Mouse (Mus musculus) heart, embryonic 12.5 days (tissue): Measurements from ENCODE around the gene Duox2. TPM values are rescaled to one million over a fixed set of nuclear protein-coding genes. Genes with fewer than 3 reads are reported as not detected.
A peak's percentile ranks its signal among the peaks of the same experiment; 100 is the strongest.

ENCODE experiments used
- ATAC-seq: fragments of 200-750 bp; cut with Nextera tagmentation; 2 replicates; pipeline ENCODE4 v1.8.0; 2017; ENCODE audit warnings: moderate TSS enrichment, moderate library complexity; ENCODE audit not compliant: insufficient number of reproducible peaks, low FRiP score
- H3K27ac ChIP-seq: fragments of 300-500 bp; sonication (generic); 2 replicates; pipeline ENCODE4 v1.5.1; 2016; ENCODE audit warnings: mild to moderate bottlenecking, moderate library complexity; ENCODE audit not compliant: poor library complexity, severe bottlenecking
- H3K27me3 ChIP-seq: fragments of 300-500 bp; sonication (generic); replicated peaks from 2 replicates; pipeline ENCODE4 v1.6.1; 2016; ENCODE audit warnings: mild to moderate bottlenecking, moderate library complexity
- H3K36me3 ChIP-seq: fragments of 300-500 bp; sonication (generic); 2 replicates; pipeline ENCODE4 v1.6.1; 2016; ENCODE audit warnings: mild to moderate bottlenecking, moderate library complexity
- H3K4me1 ChIP-seq: fragments of 300-500 bp; sonication (generic); replicated peaks from 2 replicates; pipeline ENCODE4 v1.6.1; 2016; ENCODE audit warnings: mild to moderate bottlenecking
- H3K4me2 ChIP-seq: fragments of 300-500 bp; sonication (generic); 2 replicates; pipeline ENCODE4 v1.6.1; 2016; ENCODE audit warnings: mild to moderate bottlenecking, moderate library complexity
- H3K4me3 ChIP-seq: fragments of 300-500 bp; sonication (generic); 2 replicates; pipeline ENCODE4 v1.5.1; 2016; ENCODE audit warnings: mild to moderate bottlenecking
- H3K9ac ChIP-seq: fragments of 300-500 bp; sonication (generic); 2 replicates; pipeline ENCODE4 v1.6.1; 2016; ENCODE audit warnings: mild to moderate bottlenecking, moderate library complexity
- H3K9me3 ChIP-seq: fragments of 300-500 bp; sonication (generic); replicated peaks from 2 replicates; pipeline ENCODE4 v1.6.1; 2016; ENCODE audit warnings: mild to moderate bottlenecking, moderate library complexity
- WGBS: fragments of 180-500 bp; shearing (Covaris S2); methylation state at CpG from one replicate; pipeline ENCODE4 v1.1.7; 2016; 5-methylcytosine and 5-hydroxymethylcytosine counted together
- polyA plus RNA-seq: library from polyadenylated mRNA; unstranded; fragments of >200 nt; fragmentation: Nextera tagmentation; extraction: Ambion mirVana; gene quantifications from 2 replicates; pipeline ENCODE4 v1.2.1, GENCODE M21; 2016

Duox2 gene
- polyA plus RNA-seq, 1 experiment from 2014 or later: 0.13 TPM

DNA sequence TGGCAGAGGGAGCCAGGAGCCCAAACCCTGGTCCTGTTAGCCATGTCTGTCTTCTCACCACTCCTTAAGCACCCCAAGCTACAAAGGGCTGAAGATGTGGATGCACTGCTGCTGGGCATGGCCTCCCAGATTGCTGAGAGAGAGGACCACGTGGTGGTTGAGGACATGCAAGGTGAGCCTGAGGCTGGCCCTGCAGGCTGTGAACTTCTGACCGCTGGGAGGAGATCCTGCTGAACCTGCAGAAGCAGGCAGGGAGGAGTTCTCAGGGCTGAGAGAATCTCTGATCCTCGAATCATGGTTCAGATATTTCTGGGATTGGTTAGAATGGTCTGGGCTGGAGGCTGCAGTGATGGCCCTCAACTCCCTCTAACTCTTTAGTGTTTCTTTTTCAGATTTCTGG lies 25.7 kb upstream of the Duox2 start:
- Histone ChIP-seq H3K4me3 (no peak overlapping the region), H3K9ac (no peak overlapping the region), H3K4me2 (no peak overlapping the region), H3K27ac (no peak overlapping the region), H3K27me3 (peaks cover 5% of the 10 kb centered on the region), H3K4me1 (no peaks in the 10 kb centered on the region), H3K9me3 (no peaks in the 10 kb centered on the region), H3K36me3 (no peaks in the 10 kb centered on the region)
- 48% methylated on average over 3 of the region's 3 CpGs for WGBS
- no peak for ATAC-seq

DNA sequence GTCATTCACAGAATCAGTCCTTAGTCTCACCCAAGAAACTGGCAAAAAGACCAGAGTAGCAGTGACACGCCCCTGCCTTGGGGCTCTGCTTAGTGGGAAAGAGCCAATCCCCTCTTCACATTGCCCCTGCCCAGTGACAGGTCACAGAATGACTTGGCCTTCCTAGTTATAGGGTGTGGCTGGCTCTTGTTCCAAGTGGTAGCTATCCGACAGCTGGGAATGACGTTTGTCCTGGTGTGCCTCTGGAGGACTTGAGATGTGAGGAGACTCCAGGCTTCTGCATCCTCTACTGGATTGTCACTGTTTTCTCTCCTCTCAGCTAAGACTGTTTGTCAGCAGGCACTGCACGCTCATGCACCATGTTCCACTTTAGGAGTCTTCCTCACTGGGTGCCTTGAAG lies 19.1 kb upstream of the Duox2 start:
- 60% methylated on average over 4 of the region's 4 CpGs for WGBS

DNA sequence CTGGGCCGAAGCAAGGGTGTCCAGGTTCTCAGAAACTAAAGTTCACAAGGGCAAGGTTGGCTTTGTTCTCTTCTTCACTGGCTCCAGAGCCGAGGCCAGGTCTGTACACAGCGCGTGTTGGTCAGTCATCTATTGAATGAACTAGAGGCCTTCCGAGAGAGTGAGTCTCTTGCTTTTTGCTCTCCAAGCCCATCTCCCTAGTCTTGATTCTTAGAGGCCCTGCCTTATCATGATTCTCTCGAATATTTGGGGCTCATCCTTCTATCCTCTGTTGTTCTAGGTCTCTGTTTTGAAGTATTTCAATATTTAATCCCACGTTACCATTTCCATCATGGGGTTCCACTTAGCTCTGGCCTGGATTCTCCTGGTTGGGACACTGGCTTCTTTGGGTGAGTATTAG lies 17.1 kb upstream of the Duox2 start, which contains the start of gene Duox1:
Duox1 (plus strand) TSS at position 301 of the 400 bp plus-strand sequence.
- WGBS: 79% methylated on average over 7 of the region's 7 CpGs

More for the DNA sequence above, 19.1 kb upstream of the Duox2 start:
- Histone ChIP-seq H3K27ac (no peak overlapping the region), H3K4me1 (peaks cover 11% of the 10 kb centered on the region), H3K4me2 (no peak overlapping the region), H3K27me3 (peaks cover 67% of the 10 kb centered on the region), H3K4me3 (no peak overlapping the region), H3K9me3 (no peaks in the 10 kb centered on the region), H3K9ac (no peak overlapping the region), H3K36me3 (no peaks in the 10 kb centered on the region)
- ATAC-seq: no peak

DNA sequence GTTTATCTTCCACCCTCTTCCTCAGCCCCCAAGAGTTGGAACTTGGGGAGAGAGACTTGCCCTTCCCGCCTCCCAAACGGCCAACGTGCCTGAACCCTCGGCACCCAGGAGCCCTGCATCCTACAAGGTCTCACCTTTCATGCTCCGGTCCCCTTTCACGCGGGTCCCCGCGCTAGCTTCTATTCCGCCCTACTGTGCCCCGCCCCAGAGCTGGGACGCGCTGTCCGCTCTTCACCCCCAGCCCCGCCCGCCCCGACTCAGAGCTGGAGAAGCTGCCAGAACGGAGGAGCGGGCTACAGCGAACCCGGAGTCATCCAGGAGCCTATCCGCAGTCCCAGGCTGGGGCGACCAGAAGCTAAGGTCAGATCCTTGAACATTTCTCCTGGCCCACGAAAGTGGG lies 15.3 kb upstream of the Duox2 start, which contains the start of gene Duoxa1:
Duoxa1 (minus strand) TSS at position 195 of the 400 bp plus-strand sequence.
- Histone ChIP-seq H3K4me1 (peaks cover 11% of the 10 kb centered on the region), H3K4me2 (peak within 1 kb of the TSS; percentile 68), H3K27ac (no peak within 1 kb of the TSS), H3K27me3 (peaks cover 93% of the 10 kb centered on the region), H3K9me3 (no peaks in the 10 kb centered on the region), H3K4me3 (peak within 1 kb of the TSS; percentile 37), H3K9ac (no peak within 1 kb of the TSS), H3K36me3 (no peaks in the 10 kb centered on the region)
- WGBS: 1% methylated on average over 23 of the region's 24 CpGs
- no peak for ATAC-seq

More for the DNA sequence above, 17.1 kb upstream of the Duox2 start, which contains the start of gene Duox1:
- no peak within 1 kb of the TSS for H3K4me2 ChIP-seq
- no peaks in the 10 kb centered on the region for H3K9me3 ChIP-seq
- H3K36me3 ChIP-seq: no peaks in the 10 kb centered on the region
- peaks cover 11% of the 10 kb centered on the region for H3K4me1 ChIP-seq
- no peak within 1 kb of the TSS for H3K9ac ChIP-seq
- H3K27ac ChIP-seq: no peak within 1 kb of the TSS
- H3K27me3 ChIP-seq: peaks cover 86% of the 10 kb centered on the region
- no peak for ATAC-seq
- H3K4me3 ChIP-seq: no peak within 1 kb of the TSS

DNA sequence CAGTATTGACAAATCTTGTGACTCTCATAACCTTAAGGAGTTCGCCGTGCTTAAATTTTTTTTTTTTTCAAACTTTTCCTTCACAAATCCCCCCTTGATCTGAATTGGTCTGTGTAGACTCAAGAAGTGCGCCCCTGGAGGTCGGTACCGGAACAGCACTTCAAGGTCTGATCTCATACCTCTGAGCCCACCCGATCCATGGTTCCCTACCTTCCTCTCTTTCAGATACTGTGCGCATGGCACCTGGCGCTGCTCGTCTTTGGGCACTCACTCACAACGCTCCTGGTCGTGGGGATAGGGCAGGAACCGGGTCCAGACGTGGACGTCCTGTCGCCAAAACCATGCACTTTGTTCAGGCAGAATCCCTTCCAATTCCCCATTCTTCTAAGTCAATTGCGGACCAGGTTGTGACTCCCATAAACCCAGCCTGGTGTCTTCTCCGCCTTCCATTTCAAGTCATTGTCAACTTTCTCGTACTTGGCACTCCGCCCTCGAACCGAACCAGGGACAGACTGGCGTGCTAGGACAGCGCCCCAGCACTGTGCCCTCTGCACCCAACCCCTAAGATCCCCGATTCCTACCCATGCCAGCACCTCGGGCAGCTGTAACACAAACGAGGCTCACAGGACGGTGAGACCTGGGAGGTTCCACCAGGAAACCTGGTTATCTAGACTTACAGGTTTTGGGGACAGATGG lies 14.6 kb upstream of the Duox2 start:
- Histone ChIP-seq H3K4me3 (peak overlapping the region; percentile 37), H3K9ac (no peak overlapping the region), H3K27ac (no peak overlapping the region), H3K27me3 (peaks cover 92% of the 10 kb centered on the region), H3K9me3 (no peaks in the 10 kb centered on the region), H3K36me3 (no peaks in the 10 kb centered on the region), H3K4me1 (peaks cover 11% of the 10 kb centered on the region), H3K4me2 (peak overlapping the region; percentile 68)
- ATAC-seq: peak; percentile 25; the same call in 1 of the 2 replicates
- WGBS: 4% methylated on average over 27 of the region's 27 CpGs

DNA sequence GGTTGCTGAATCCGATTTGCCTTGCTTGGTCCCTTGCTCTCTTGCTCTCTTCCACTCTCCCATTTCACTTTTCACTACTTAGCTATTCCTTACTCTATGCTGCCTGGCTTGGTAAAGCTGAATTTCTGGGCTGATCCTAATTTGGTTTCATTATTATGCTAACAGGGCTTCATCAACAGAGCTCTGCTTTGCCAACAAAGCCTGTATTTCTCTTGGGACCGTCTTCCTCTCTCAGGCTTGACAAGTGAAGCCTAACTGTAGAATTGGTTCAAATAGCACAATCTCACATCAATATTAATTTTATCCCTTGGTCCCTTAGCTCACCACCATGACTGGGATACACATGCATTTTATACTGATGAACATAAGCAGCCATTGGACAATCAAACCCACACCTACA lies 13.3 kb upstream of the Duox2 start:
- no peaks in the 10 kb centered on the region for H3K36me3 ChIP-seq
- no peak for ATAC-seq
- no peak overlapping the region for H3K9ac ChIP-seq
- no peak overlapping the region for H3K4me2 ChIP-seq
- 55% methylated on average over 2 of the region's 2 CpGs for WGBS
- no peak overlapping the region for H3K27ac ChIP-seq
- H3K9me3 ChIP-seq: no peaks in the 10 kb centered on the region
- peaks cover 91% of the 10 kb centered on the region for H3K27me3 ChIP-seq
- peaks cover 11% of the 10 kb centered on the region for H3K4me1 ChIP-seq
- no peak overlapping the region for H3K4me3 ChIP-seq

DNA sequence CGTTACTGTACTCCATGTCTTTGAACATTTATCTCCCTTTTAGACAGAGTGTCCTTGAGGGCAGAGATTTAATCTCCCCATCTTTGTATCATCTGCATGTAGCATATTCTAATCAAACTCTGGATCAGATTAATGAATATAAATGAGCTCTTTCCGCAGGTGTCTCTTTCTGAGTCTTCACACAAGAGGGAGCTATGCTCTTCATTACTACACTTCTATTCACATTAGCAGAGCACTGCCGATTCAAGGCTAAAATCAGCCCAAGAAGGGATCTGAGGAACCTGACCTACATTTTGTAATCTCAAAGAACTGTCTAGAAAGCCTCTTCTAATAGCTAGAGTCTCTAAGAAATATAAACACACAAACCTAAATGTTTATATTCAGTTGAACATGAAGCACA lies 11.4 kb upstream of the Duox2 start:
- Histone ChIP-seq H3K27me3 (peaks cover 94% of the 10 kb centered on the region), H3K9me3 (no peaks in the 10 kb centered on the region), H3K4me3 (no peak overlapping the region), H3K36me3 (no peaks in the 10 kb centered on the region), H3K4me2 (no peak overlapping the region), H3K27ac (no peak overlapping the region), H3K9ac (no peak overlapping the region), H3K4me1 (peaks cover 11% of the 10 kb centered on the region)
- 40% methylated on average over 3 of the region's 3 CpGs for WGBS
- ATAC-seq: no peak

DNA sequence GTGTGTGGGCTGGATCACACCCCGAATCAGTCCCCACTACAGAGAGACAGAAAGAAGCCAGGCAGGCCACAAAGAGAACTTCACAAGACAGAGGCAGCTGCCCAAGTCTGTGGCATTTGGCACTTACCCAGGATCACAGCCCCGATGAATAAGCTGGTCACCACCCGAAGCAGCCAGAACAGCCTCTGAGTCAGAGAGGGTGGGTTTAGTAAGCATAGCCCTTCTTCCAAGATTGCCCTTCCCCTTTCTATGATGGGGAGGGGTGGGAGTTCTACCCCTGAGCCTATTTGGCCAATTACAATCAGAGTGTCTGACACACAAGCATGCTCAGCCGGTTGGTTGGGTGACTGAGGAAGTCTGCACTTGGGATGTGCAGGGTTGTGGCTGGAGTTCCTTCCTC lies 7.9 kb upstream of the Duox2 start:
- 0 out of 2 replicates have a peak, but pooled peaks have one; percentile 9 for ATAC-seq
- Histone ChIP-seq H3K27ac (no peak overlapping the region), H3K4me3 (no peak overlapping the region), H3K9ac (no peak overlapping the region), H3K27me3 (peaks cover 95% of the 10 kb centered on the region), H3K4me2 (no peak overlapping the region), H3K36me3 (no peaks in the 10 kb centered on the region), H3K4me1 (peaks cover 9% of the 10 kb centered on the region), H3K9me3 (no peaks in the 10 kb centered on the region)
- WGBS: 40% methylated on average over 4 of the region's 4 CpGs

DNA sequence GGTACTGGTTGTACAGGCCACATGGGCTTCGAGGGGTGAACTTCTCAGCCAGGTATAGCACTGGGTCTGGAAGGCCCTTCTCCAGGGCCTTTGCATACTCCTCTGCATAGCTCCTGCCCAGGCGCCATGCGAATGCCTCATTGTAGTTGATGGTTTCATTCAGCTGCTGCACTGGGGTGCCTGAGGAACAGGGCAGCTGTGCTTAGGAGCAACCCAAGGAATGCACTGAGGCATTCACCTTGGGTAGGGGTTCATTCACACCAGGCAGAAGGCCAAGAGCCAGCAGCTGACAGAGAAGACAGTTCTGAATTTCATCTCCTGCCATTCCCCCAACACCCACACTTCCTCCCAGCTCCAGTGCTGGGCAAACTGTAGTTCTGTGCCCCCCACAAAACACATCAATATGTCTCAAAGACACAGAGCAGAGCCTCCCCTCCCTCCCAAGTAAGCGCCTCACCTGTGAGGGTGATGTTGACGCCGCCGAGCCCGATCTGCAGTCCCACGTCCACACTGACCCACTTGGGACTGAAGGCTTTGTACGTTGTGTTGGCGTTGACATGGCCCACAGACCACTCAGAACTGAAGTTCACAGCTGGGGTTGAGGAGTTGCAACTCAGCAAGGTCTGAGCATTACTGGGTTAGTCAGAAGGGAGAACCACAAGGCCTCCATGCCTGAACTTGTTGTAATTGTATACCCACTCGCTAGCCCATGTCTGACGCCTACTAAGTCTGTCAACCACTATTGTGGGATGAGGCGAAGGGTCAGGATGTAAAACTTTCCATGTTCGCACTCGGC lies 7.0 kb upstream of the Duox2 start:
- H3K27ac ChIP-seq: no peak overlapping the region
- H3K9ac ChIP-seq: no peak overlapping the region
- H3K36me3 ChIP-seq: no peaks in the 10 kb centered on the region
- ATAC-seq: no peak
- peaks cover 95% of the 10 kb centered on the region for H3K27me3 ChIP-seq
- peaks cover 13% of the 10 kb centered on the region for H3K4me1 ChIP-seq
- 74% methylated on average over 16 of the region's 16 CpGs for WGBS
- H3K4me3 ChIP-seq: no peak overlapping the region
- no peak overlapping the region for H3K4me2 ChIP-seq
- no peaks in the 10 kb centered on the region for H3K9me3 ChIP-seq

DNA sequence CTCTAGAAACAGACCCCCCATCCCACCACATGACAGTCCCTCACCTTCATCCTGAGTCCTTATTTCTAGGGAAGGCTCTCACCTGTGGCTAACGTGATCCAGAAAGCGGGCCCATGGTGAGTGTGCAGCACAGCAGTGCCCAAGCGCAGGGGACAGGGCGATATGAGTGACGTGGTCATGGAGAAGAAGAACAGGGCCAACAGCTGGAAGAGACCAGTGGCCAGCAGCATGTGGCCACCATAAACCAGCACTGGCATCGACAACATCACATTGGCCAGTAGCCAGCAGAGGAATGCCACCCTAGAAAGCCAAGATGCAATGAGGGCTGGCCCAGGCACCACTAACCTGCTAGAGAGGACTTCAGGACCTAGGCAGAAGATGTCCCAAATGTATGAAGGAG lies 6.3 kb upstream of the Duox2 start:
- WGBS: 76% methylated on average over 6 of the region's 6 CpGs
- H3K27me3 ChIP-seq: peaks cover 97% of the 10 kb centered on the region
- no peak overlapping the region for H3K27ac ChIP-seq
- H3K9ac ChIP-seq: no peak overlapping the region
- no peak overlapping the region for H3K4me2 ChIP-seq
- no peaks in the 10 kb centered on the region for H3K36me3 ChIP-seq
- H3K9me3 ChIP-seq: no peaks in the 10 kb centered on the region
- ATAC-seq: no peak
- H3K4me1 ChIP-seq: peaks cover 13% of the 10 kb centered on the region
- H3K4me3 ChIP-seq: no peak overlapping the region

DNA sequence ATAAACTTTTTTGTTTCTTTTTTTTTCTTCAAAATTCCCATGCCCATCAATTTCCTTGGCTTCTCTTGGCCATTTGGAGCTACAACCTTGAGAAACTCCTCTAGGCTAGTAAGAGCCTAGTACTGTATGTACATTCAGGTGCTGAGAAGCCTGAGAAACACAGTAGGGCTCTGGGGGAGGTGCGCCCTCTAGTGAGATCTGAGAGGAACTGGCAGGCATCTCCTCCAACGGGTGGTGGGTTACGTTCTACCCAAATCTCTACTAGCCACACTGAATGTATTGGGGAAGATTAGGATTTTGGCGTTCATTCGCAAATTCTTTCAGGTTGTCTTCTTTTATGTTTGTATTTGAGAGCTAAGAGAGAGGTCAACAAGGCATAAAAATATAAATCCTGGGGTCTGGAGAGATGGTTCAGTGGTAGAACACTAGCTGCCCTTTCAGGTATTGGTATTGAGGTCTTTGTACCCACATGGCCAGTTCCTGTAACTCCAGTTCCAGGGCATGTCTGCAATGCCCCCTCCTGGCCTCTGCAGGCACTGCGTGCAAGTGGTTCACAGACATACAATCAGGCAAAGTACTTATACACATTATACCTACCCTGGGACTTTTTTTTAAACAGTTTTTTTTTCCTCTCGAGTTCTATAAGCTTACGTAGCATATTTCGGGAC lies 4.5 kb upstream of the Duox2 start:
- Histone ChIP-seq H3K4me3 (no peak overlapping the region), H3K36me3 (no peaks in the 10 kb centered on the region), H3K4me2 (no peak overlapping the region), H3K27me3 (peaks cover 97% of the 10 kb centered on the region), H3K27ac (no peak overlapping the region), H3K4me1 (peaks cover 29% of the 10 kb centered on the region), H3K9ac (no peak overlapping the region), H3K9me3 (no peaks in the 10 kb centered on the region)
- 11% methylated on average over 9 of the region's 9 CpGs for WGBS
- ATAC-seq: no peak
